Mouse (Mus musculus) MEL (cell line): ENCODE data around the gene Gm42957. TPM values are rescaled to one million over a fixed set of nuclear protein-coding genes. Genes with fewer than 3 reads are reported as not detected.
A peak's percentile ranks its signal among the peaks of the same experiment; 100 is the strongest.

Experiments
- DNase-seq: peaks from one replicate; pipeline ENCODE4 v3.0.0; 2011; ENCODE audit warnings: low read depth, low spot score
- H3K27ac ChIP-seq: 2 replicates; pipeline ENCODE4 v1.5.1; 2012; ENCODE audit warnings: low read depth, mild to moderate bottlenecking, control low read depth, low read length, moderate library complexity; ENCODE audit not compliant: control insufficient read depth
- H3K27me3 ChIP-seq, 2 experiments: fragments of 150-350 bp in 1 of 2; sonication (generic) in 1 of 2; 2 replicates each; pipeline ENCODE4 v1.6.1; 2012; ENCODE audit warnings: low read length in 2 of 2, mild to moderate bottlenecking in 2 of 2, improper control_type of control experiment in 1 of 2, moderate library complexity in 1 of 2; ENCODE audit not compliant: insufficient read depth in 2 of 2, control insufficient read depth in 1 of 2
- H3K36me3 ChIP-seq, 2 experiments: 2 replicates each; pipeline ENCODE4 v1.6.1; 2012 to 2014; ENCODE audit warnings: low read length in 2 of 2, improper control_type of control experiment in 1 of 2, inconsistent platforms in 1 of 2, mild to moderate bottlenecking in 1 of 2; ENCODE audit not compliant: insufficient read depth in 2 of 2, control insufficient read depth in 1 of 2
- H3K4me1 ChIP-seq, 2 experiments: fragments of 150-350 bp in 1 of 2; sonication (generic) in 1 of 2; 2 replicates each; pipeline ENCODE4 v1.6.1; 2012; ENCODE audit warnings: low read length in 2 of 2, improper control_type of control experiment in 1 of 2, mild to moderate bottlenecking in 1 of 2; ENCODE audit not compliant: insufficient read depth in 2 of 2, control insufficient read depth in 1 of 2
- H3K4me3 ChIP-seq, 2 experiments: fragments of 150-350 bp in 1 of 2; sonication (generic) in 1 of 2; 2 replicates each; pipeline ENCODE4 v1.5.1; 2012; ENCODE audit warnings: low read depth in 2 of 2, low read length in 2 of 2, mild to moderate bottlenecking in 2 of 2, moderate library complexity in 2 of 2, control low read depth in 1 of 2, improper control_type of control experiment in 1 of 2; ENCODE audit not compliant: control insufficient read depth in 1 of 2, insufficient read depth in 1 of 2
- H3K79me2 ChIP-seq: 2 replicates; pipeline ENCODE4 v1.6.1; 2012; ENCODE audit warnings: mild to moderate bottlenecking, low read length, moderate library complexity; ENCODE audit not compliant: control insufficient read depth, poor library complexity, insufficient read depth
- H3K9ac ChIP-seq: 2 replicates; pipeline ENCODE4 v1.6.1; 2012; ENCODE audit warnings: low read depth, mild to moderate bottlenecking, control low read depth, low read length, moderate library complexity; ENCODE audit not compliant: control insufficient read depth, poor library complexity, severe bottlenecking
- H3K9me3 ChIP-seq: fragments of 150-350 bp; sonication (generic); replicated peaks from 2 replicates; pipeline ENCODE4 v1.6.1; 2012; ENCODE audit warnings: mild to moderate bottlenecking, low read length, improper control_type of control experiment, moderate library complexity; ENCODE audit not compliant: insufficient read depth
- BHLHE40 ChIP-seq: IDR thresholded peaks from 2 replicates; pipeline ENCODE4 v1.6.1; 2012; ENCODE audit warnings: low read depth, mild to moderate bottlenecking, inconsistent platforms, low read length, improper control_type of control experiment, borderline replicate concordance
- CHD1 ChIP-seq: IDR thresholded peaks from 2 replicates; pipeline ENCODE4 v1.6.1; 2012; ENCODE audit warnings: low read depth, mild to moderate bottlenecking, inconsistent platforms, low read length, improper control_type of control experiment
- CTCF ChIP-seq, 3 experiments: IDR thresholded peaks in 2 of 3; conservative IDR thresholded peaks in 1 of 3; 2 replicates each; pipeline ENCODE4 v1.5.1; 2011 to 2012; ENCODE audit warnings: low read length in 3 of 3, low read depth in 2 of 3, mild to moderate bottlenecking in 2 of 3, improper control_type of control experiment in 1 of 3, inconsistent platforms in 1 of 3, mixed read lengths in 1 of 3, moderate library complexity in 1 of 3; ENCODE audit not compliant: control insufficient read depth in 1 of 3, insufficient read depth in 1 of 3, poor library complexity in 1 of 3, severe bottlenecking in 1 of 3
- ELF1 ChIP-seq: IDR thresholded peaks from 2 replicates; pipeline ENCODE4 v1.6.1; 2014; ENCODE audit warnings: low read depth, mild to moderate bottlenecking, inconsistent platforms, low read length, improper control_type of control experiment, moderate library complexity
- EP300 ChIP-seq, 2 experiments: IDR thresholded peaks; 2 replicates each; pipeline ENCODE4 v1.6.1; 2011; ENCODE audit warnings: improper control_type of control experiment in 2 of 2, low read length in 2 of 2, low read depth in 1 of 2, mild to moderate bottlenecking in 1 of 2
- ETS1 ChIP-seq: IDR thresholded peaks from 2 replicates; pipeline ENCODE4 v1.6.1; 2012; ENCODE audit warnings: low read depth, mild to moderate bottlenecking, inconsistent platforms, low read length, improper control_type of control experiment, moderate library complexity
- GATA1 ChIP-seq: IDR thresholded peaks from 2 replicates; pipeline ENCODE4 v1.6.1; 2011; ENCODE audit warnings: low read depth, low read length, improper control_type of control experiment
- HCFC1 ChIP-seq: IDR thresholded peaks from 2 replicates; pipeline ENCODE4 v1.6.1; 2012; ENCODE audit warnings: low read depth, mild to moderate bottlenecking, inconsistent platforms, low read length, improper control_type of control experiment, moderate library complexity
- MAFK ChIP-seq: IDR thresholded peaks from 2 replicates; pipeline ENCODE4 v1.6.1; 2011; ENCODE audit warnings: low read depth, mild to moderate bottlenecking, low read length, improper control_type of control experiment, borderline replicate concordance
- MAX ChIP-seq: IDR thresholded peaks from 2 replicates; pipeline ENCODE4 v1.6.1; 2011; ENCODE audit warnings: low read length, improper control_type of control experiment
- MAZ ChIP-seq: IDR thresholded peaks from 2 replicates; pipeline ENCODE4 v1.6.1; 2012; ENCODE audit warnings: low read depth, mild to moderate bottlenecking, inconsistent platforms, low read length, improper control_type of control experiment
- MEF2A ChIP-seq: IDR thresholded peaks from 2 replicates; pipeline ENCODE4 v1.6.1; 2014; ENCODE audit warnings: low read depth, mild to moderate bottlenecking, inconsistent platforms, low read length, improper control_type of control experiment; ENCODE audit not compliant: poor library complexity, insufficient replicate concordance, severe bottlenecking; ENCODE audit errors: extremely low read depth
- POLR2A ChIP-seq, 2 experiments: IDR thresholded peaks; 2 replicates each; pipeline ENCODE4 v1.6.1; 2011 to 2012; ENCODE audit warnings: low read length in 2 of 2, mild to moderate bottlenecking in 2 of 2, control low read depth in 1 of 2, improper control_type of control experiment in 1 of 2, low read depth in 1 of 2, moderate library complexity in 1 of 2; ENCODE audit not compliant: control insufficient read depth in 1 of 2, insufficient read depth in 1 of 2, poor library complexity in 1 of 2
- POLR2AphosphoS2 ChIP-seq: IDR thresholded peaks from 2 replicates; pipeline ENCODE4 v1.6.1; 2011; ENCODE audit warnings: low read length, improper control_type of control experiment
- RAD21 ChIP-seq: IDR thresholded peaks from 2 replicates; pipeline ENCODE4 v1.6.1; 2011; ENCODE audit warnings: mild to moderate bottlenecking, low read depth, low read length, improper control_type of control experiment
- SIN3A ChIP-seq: IDR thresholded peaks from 2 replicates; pipeline ENCODE4 v1.6.1; 2012; ENCODE audit warnings: low read length, improper control_type of control experiment, inconsistent platforms
- SMC3 ChIP-seq: IDR thresholded peaks from 2 replicates; pipeline ENCODE4 v1.6.1; 2011; ENCODE audit warnings: low read depth, low read length, improper control_type of control experiment
- TCF12 ChIP-seq: IDR thresholded peaks from 2 replicates; pipeline ENCODE4 v1.6.1; 2014; ENCODE audit warnings: low read depth, mild to moderate bottlenecking, inconsistent platforms, low read length, improper control_type of control experiment, moderate library complexity
- UBTF ChIP-seq: IDR thresholded peaks from 2 replicates; pipeline ENCODE4 v1.6.1; 2012; ENCODE audit warnings: low read depth, mild to moderate bottlenecking, inconsistent platforms, low read length, improper control_type of control experiment, moderate library complexity, borderline replicate concordance; ENCODE audit not compliant: insufficient read depth
- USF2 ChIP-seq, 2 experiments: IDR thresholded peaks; 2 replicates each; pipeline ENCODE4 v1.6.1; 2011 to 2012; ENCODE audit warnings: improper control_type of control experiment in 2 of 2, low read length in 2 of 2, borderline replicate concordance in 1 of 2, inconsistent platforms in 1 of 2, low read depth in 1 of 2, mild to moderate bottlenecking in 1 of 2; ENCODE audit not compliant: insufficient read depth in 1 of 2
- ZC3H11A ChIP-seq: IDR thresholded peaks from 2 replicates; pipeline ENCODE4 v1.6.1; 2012; ENCODE audit warnings: low read depth, mild to moderate bottlenecking, inconsistent platforms, low read length, improper control_type of control experiment
- ZKSCAN1 ChIP-seq: IDR thresholded peaks from 2 replicates; pipeline ENCODE4 v1.6.1; 2012; ENCODE audit warnings: low read depth, mild to moderate bottlenecking, inconsistent platforms, low read length, improper control_type of control experiment, moderate library complexity
- polyA plus RNA-seq, 2 experiments: library from polyadenylated mRNA; stranded (reverse) in 1 of 2; unstranded in 1 of 2; fragments of >175 nt in 1 of 2; fragments of >200 nt in 1 of 2; gene quantifications; 2 replicates each; pipeline versions ENCODE4 v1.2.1 to v1.2.4; 2012; ENCODE audit warnings: low replicate concordance in 2 of 2, low read depth in 1 of 2; ENCODE audit not compliant: insufficient read length in 2 of 2, insufficient read depth in 1 of 2, missing spikeins in 1 of 2
- total RNA-seq: library from RNA; depleted of rRNA; stranded (reverse); fragments of 300-350 nt; gene quantifications from 2 replicates; pipeline ENCODE4 v1.2.3, GENCODE M21; 2012

The Gm42957 gene
- total and polyA plus RNA-seq, 3 experiments, result 0.06 to 0.19 TPM; not detected in 1

DNA sequence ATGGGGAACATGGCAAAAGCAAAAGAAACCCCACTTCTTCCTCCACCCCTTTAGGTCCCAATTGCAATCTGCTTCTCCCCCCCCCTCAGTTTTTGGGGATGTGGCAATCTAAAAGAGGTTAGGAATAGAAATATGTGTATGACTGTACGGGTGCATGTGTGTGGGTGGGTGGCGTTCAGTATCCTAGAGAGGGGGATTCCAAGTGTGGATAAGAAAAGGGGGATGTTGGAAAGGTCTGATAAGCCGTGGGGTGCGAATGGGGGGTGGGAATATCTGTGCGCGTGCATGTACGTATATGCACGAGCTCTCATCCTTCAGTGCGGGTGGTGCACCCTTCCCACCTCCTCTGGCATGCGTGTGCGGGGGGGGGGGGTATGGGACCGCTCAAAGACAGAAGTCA lies 38.4 kb upstream of the Gm42957 start:
- Histone ChIP-seq H3K4me3 (peak overlapping the region; percentile 38 to 45), H3K9ac (peak overlapping the region; percentile 37), H3K79me2 (peaks cover 3% of the 10 kb centered on the region; the same call in 1 of the 2 replicates), H3K27me3 (no peaks in the 10 kb centered on the region), H3K36me3 (peaks cover 0 to 12% of the 10 kb centered on the region in 2 experiments; a peak in 2 of 4 replicates), H3K27ac (no peak overlapping the region), H3K4me1 (peaks cover 11 to 14% of the 10 kb centered on the region in 2 experiments), H3K9me3 (no peaks in the 10 kb centered on the region)
- DNase-seq, result peak; percentile 30
- TF ChIP-seq CTCF (IDR thresholded peaks at IDR 0.05 in 2 of 3, conservative IDR thresholded peaks at IDR 0.05 in 1 of 3; ENCODE audit: control insufficient read depth in 1 of 3, insufficient read depth in 1 of 3, low read depth in 2 of 3, low read length in 3 of 3, poor library complexity in 1 of 3, severe bottlenecking in 1 of 3), result no peak
- no peak for TF ChIP-seq GATA1
- TF ChIP-seq ZKSCAN1, result no peak
- TF ChIP-seq SIN3A, result no peak
- no peak for TF ChIP-seq USF2 (IDR thresholded peaks at IDR 0.05; ENCODE audit: borderline replicate concordance in 1 of 2, insufficient read depth in 1 of 2, low read depth in 1 of 2, low read length in 2 of 2)
- no peak for TF ChIP-seq HCFC1
- no peak for TF ChIP-seq MAX
- no peak for TF ChIP-seq BHLHE40
- no peak for TF ChIP-seq EP300 (IDR thresholded peaks at IDR 0.05; ENCODE audit: low read depth in 1 of 2, low read length in 2 of 2)
- no peak for TF ChIP-seq SMC3
- TF ChIP-seq MAZ, result no peak
- no peak for TF ChIP-seq UBTF
- TF ChIP-seq ETS1, result no peak
- TF ChIP-seq ELF1, result no peak
- no peak for TF ChIP-seq MEF2A
- no peak for TF ChIP-seq MAFK
- no peak for TF ChIP-seq RAD21
- TF ChIP-seq ZC3H11A, result no peak
- TF ChIP-seq POLR2AphosphoS2, result no peak
- TF ChIP-seq CHD1, result no peak

- peaks cover 0 to 12% of the 10 kb centered on the region in 2 experiments; a peak in 2 of 4 replicates for H3K36me3 ChIP-seq
- H3K79me2 ChIP-seq, result peaks cover 3% of the 10 kb centered on the region; the same call in 1 of the 2 replicates
- peaks cover 13 to 16% of the 10 kb centered on the region in 2 experiments for H3K4me1 ChIP-seq
- H3K4me3 ChIP-seq, result peak overlapping the region; percentile 38 to 45
- H3K9me3 ChIP-seq, result no peaks in the 10 kb centered on the region
- H3K27me3 ChIP-seq, result no peaks in the 10 kb centered on the region
- TF ChIP-seq POLR2A (IDR thresholded peaks at IDR 0.05; ENCODE audit: control insufficient read depth in 1 of 2, insufficient read depth in 1 of 2, low read depth in 1 of 2, low read length in 2 of 2, poor library complexity in 1 of 2) (peak in 1 of 2 experiments; percentile 34; a peak in 1 of 4 replicates), TCF12 (no peak)
- H3K9ac ChIP-seq, result peak overlapping the region; percentile 37
- peak; percentile 58 for DNase-seq
- H3K27ac ChIP-seq, result no peak overlapping the region
Measured at GRCm38 (mm10) chr3:96597435-96597891, 37.8 kb upstream of the Gm42957 start.
